Mouse (Mus musculus): ENCODE data around the gene Tnfrsf26. TPM values are rescaled to one million over a fixed set of nuclear protein-coding genes. Genes with fewer than 3 reads are reported as not detected.

The Tnfrsf26 gene
- 0.02 and 0.08 TPM in 2 replicates for polyA plus RNA-seq (2012; rRNA removed)

GRCm38 (mm10) chr7:143628540-143628939, at the start of gene Tnfrsf26:
Gene Tnfrsf26, minus strand, starts transcription at chr7:143628722.

DNA sequence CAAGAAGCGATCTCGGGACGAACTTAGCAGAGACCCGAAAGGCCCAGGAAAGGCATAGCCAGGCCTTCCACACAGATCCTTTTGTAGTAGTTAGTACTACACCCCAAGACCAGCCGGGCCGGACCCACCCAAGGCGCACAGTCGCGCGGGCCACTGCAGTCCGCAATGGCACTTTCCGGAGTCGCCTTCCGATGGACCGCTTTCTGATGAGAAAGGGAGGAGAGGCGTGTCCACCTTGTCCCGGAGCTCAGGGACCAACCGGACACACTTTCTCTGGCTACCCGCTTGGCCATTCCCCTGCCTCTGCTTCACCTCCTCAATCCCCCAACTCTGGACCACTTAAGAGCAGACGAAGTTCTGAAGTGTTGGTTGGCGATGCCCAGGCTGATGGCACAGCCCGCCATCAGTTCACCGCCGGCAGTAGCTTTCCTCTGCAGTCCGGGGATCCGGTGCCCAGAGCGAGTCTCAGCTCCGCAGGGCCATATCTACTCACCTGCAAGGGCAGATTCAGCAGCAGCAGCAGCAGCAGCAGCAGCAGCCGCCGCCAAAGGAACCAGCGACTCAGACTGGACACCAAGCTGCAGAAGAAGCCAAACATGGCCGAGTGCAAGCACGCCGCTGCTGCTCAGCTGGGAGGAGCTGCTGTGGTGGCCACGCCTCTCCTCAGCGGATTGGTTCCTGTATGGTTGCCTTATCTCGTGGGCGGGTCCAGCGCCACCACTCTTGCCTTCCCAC, 20.7 kb upstream of the Tnfrsf26 start, which contains the start of gene Tnfrsf22:
TSS of gene Tnfrsf22 (minus strand) at position 628 of the 735 bp plus-strand sequence.

DNA sequence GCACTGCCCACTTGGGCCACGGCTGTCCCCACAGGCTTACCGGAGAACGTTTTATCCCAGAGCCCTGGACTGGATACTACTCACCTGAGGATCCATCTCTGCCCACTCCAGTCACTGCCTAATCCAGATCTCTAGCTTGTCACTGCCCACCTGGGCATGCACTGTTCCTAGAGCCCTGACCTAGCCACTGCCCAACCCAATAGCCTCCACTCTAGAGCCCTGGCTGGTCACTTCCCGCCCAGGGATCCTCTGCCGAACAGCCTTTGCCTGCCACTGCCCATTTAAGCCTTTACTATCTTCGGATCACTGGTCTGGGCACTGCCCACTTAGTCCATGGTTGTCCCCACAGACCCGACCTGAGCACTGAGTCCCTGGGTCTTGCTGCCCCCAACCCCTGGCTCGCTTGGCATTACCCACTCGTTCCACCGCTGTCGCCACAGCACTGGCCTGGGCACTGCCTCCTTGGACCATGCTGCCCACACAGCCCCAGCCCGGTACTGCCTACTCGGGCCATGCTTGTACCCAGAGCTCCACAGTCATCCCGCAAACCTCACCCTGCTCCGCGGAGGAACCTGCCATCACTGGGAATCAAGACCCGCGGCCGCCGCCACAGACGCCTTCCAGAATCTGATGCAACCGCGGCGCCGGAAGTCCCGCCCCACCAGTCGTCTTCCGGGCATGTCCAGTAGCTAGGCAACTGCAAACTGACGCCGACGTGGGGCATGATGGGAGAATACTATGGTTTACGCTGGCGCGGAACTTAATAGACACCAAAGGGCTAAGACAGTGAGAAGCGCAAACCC, 28.9 kb downstream of the Tnfrsf26 start, which contains the start of gene Cars:
TSS of gene Cars (minus strand) at position 663 of the 803 bp plus-strand sequence.

Other genes starting within 250 kb of the Tnfrsf26 start
- gene Cdkn1c, start 167.7 kb downstream of the Tnfrsf26 start, polyA plus RNA-seq (2012; rRNA removed) = 23.0 and 26.4 TPM in 2 replicates
- gene Slc22a18, start 155.0 kb downstream of the Tnfrsf26 start, polyA plus RNA-seq (2012; rRNA removed) = 141 and 164 TPM in 2 replicates
- gene Phlda2, start 125.6 kb downstream of the Tnfrsf26 start, polyA plus RNA-seq (2012; rRNA removed) = 15.9 and 25.8 TPM in 2 replicates
- gene Nap1l4, start 79.6 kb downstream of the Tnfrsf26 start, polyA plus RNA-seq (2012; rRNA removed) = 17.7 and 19.0 TPM in 2 replicates
- gene Cars, start 28.6 kb downstream of the Tnfrsf26 start, polyA plus RNA-seq (2012; rRNA removed) = 9.1 and 10.4 TPM in 2 replicates
- gene Tnfrsf22, start 20.9 kb upstream of the Tnfrsf26 start, polyA plus RNA-seq (2012; rRNA removed) = 1.0 and 1.8 TPM in 2 replicates
- gene Tnfrsf23, start 57.1 kb upstream of the Tnfrsf26 start, polyA plus RNA-seq (2012; rRNA removed) = 1.4 and 1.9 TPM in 2 replicates
- gene Osbpl5, start 128.3 kb upstream of the Tnfrsf26 start, polyA plus RNA-seq (2012; rRNA removed) = 35.9 and 37.1 TPM in 2 replicates
- 0.05 TPM in 1 of 2 replicates, not detected in the other for gene Mrgprg, start 138.3 kb upstream of the Tnfrsf26 start, polyA plus RNA-seq (2012; rRNA removed)
- 1.1 and 1.8 TPM in 2 replicates for gene Mrgpre, start 155.8 kb upstream of the Tnfrsf26 start, polyA plus RNA-seq (2012; rRNA removed)
- 8.8 TPM in 2 replicates for gene Nadsyn1, start 194.1 kb upstream of the Tnfrsf26 start, polyA plus RNA-seq (2012; rRNA removed)
- 31.5 and 32.9 TPM in 2 replicates for gene Dhcr7, start 194.4 kb upstream of the Tnfrsf26 start, polyA plus RNA-seq (2012; rRNA removed)
- gene Gm498, start 238.1 kb upstream of the Tnfrsf26 start, polyA plus RNA-seq (2012; rRNA removed) = not detected in 2 replicates